Mouse (Mus musculus): ENCODE data around the gene Pacsin2.

The Pacsin2 gene

GRCm38 (mm10) chr15:83450007-83450406, 14.4 kb downstream of the Pacsin2 start:
- DNase-seq = no peak

DNA sequence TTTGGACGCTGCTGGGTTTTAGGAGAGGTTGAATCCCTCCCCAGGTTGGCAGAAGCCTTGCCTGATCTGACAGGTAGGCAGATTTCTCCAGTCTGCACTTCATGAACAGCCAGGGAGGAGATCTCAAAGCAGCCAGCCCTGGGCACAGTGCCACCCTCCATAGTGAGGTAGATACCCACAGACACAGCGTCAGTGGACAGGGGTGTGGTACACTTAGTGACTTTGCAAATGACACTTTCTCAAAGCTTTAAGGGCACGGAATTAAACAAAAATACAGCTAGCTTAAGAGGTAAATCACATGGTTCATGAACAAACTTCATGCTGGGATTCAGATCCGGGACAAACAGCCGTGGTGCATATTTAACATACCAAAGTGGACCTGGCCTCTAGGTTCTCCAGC, 15.8 kb downstream of the Pacsin2 start:
- DNase-seq = no peak

GRCm38 (mm10) chr15:83447791-83448544, 16.4 kb downstream of the Pacsin2 start:
- no peak for DNase-seq

DNA sequence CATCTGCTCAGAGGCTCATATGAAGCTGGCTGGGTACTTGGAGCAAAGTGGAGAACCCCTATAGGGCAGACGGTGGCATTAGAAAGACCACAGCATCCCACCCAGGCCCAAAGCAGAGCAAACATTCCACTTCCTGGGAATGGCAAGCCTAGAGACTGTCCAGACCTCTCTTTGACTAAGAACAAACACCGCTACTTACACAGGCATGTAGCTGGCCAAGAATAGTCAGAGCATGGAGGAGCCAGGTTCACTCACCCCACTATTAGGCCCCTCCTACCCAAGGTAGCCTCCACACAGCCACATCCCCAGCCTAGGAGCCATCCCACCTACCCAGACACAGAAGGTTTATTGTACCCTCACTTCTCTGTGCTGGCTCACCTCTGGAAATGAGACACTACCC, 18.5 kb downstream of the Pacsin2 start:
- no peak for DNase-seq

DNA sequence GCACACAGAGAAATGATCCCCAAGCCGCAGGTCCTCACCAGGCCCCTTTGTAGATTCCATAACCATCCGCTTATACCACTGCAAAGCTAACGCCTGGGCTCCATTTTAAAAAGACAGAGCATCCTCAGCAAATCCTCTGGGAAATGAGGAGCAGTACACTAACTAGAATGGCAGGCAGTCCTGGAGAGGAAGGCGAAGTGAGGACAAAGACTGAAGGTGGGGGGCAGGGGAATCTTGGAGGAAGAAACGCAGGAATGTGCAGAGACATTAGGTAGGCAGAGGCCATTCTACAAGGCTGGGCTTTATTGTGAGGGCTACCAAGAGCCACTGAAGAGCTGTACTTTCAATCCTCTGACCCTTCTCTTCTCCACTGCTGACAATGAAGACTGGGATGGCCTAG, 19.0 kb downstream of the Pacsin2 start:
- DNase-seq = no peak

DNA sequence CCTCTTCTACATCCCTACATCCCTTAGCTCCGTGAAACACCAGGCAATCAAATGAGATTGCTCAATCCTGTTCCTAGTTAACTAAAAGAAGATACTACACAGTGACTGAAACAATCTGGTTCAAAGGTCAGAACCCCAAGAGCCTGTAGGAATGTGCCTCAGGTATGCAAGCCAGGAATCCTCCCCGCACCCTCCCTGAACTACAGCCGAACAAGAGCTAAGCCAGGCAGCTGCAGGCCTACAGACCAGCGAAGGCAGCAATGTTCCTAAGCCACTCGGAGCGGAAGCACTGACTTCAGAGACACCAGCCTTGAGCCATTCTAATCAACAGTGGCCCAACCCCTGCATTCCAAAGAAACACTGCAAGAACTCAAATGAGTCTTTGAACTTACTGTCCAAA, 20.0 kb downstream of the Pacsin2 start:
- DNase-seq = peak; percentile 86

DNA sequence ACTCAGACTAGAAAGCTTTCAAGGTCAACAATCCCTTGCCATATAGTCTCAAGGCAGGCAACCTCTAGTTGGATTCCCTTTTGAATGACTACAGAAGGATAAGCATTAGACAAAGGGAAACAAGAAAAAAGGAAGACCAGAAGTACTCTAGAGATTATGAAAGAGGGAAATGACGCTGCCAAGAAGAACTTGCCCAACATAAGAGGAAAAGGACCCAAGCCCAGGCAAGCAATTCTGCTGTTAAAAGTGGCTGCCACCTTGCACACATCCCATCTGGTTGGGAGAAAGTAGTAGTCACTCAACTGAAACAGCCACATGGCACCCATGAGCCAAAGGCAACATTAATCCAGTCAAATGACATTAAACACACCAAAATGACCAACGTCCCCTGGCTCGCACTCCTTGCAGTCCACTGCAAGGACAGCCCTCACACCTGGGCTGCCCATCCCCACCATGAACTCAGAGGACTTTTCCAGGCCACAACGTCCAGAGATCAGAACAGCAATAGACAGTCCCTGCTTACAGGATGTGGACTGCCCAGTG, 21.8 kb downstream of the Pacsin2 start:
- peak; percentile 57 for DNase-seq

DNA sequence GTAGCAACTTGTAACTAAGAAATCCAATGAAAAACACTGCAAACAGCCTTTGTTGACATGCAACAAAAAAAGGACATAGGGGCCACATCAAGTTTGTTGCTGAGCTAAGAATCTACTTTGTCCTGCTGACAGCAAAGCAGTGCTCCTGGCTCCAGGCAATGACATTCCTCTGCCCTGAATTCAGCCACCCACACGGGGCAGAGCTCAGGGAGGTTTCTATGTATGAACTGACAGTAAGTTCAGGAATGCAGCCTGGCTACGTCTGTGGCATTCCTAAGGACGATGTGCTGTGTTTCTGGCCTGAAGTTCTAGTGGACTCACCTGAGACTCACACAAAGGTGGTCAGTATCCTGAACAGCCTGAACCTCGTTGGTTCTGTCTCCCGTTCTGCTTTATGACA, 23.7 kb downstream of the Pacsin2 start:
- no peak for DNase-seq

- no peak for DNase-seq
Measured at GRCm38 (mm10) chr15:83436541-83436940, 27.9 kb downstream of the Pacsin2 start.

GRCm38 (mm10) chr15:83435324-83436090, 28.9 kb downstream of the Pacsin2 start:
- no peak for DNase-seq

DNA sequence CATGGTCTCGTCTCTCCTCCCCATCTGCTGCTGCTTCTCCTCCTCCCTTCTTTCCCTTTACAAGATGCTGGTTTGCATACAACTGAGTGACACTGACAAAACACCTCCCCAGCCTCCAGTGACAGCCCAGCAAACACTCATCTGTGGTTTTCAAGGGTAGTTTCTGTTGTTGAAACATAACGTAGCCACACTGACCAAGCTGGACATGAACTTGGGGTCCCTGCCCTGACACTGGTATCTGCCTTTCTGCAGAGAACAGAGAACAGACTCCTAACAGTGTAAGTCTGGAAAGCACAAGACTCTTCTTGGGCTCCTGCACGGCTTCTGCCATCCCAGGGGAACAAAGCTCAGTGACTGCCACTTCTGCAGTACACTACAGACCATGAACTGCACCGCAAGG, 29.7 kb downstream of the Pacsin2 start:
- no peak for DNase-seq

GRCm38 (mm10) chr15:83433344-83433743, 31.1 kb downstream of the Pacsin2 start:
- DNase-seq = no peak

GRCm38 (mm10) chr15:83432231-83433031, 32.0 kb downstream of the Pacsin2 start:
- peak; percentile 87 for DNase-seq

DNA sequence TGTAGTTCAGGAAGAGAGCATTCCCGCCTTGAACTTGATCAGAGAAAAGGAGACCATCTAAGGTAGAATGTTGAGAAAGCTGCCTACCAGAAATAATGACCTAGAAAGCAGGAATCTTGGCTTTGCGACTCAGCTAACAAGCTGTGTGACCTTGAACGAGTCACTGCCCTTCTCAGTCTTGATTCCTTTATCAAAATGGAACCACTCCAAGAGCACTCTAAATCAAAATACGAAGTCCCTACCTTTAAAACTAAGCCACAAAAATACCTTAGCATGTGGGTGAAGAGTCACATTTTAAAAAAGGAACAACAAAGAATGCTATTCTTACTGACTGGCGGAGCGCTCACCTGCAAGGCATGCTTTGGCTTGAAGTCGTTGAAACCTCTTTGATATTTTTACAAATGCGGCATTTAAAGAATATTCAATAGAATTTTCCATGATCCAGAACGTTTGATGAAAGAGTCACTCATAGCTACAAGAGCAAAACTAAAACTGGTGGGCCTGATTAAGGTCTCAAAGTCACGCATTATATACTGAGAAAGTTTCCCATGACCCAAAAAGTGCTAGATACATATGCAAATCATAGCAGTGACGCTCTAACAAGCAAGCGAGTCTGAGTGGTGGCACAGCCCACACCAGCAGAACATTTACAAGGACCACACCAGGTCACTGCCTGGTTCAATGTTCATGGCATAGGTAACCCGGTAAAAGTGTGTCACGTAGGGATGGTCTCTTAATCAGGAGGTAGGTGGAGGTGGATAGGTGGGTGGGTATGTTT, 33.2 kb downstream of the Pacsin2 start:
- DNase-seq = no peak

GRCm38 (mm10) chr15:83430419-83430818, 34.0 kb downstream of the Pacsin2 start:
- no peak for DNase-seq

GRCm38 (mm10) chr15:83428586-83428985, 35.8 kb downstream of the Pacsin2 start:
- DNase-seq = no peak

- no peak for DNase-seq
Measured at GRCm38 (mm10) chr15:83427294-83428163, 36.9 kb downstream of the Pacsin2 start.

- DNase-seq = no peak
Measured at GRCm38 (mm10) chr15:83425794-83426193, 38.6 kb downstream of the Pacsin2 start.

DNA sequence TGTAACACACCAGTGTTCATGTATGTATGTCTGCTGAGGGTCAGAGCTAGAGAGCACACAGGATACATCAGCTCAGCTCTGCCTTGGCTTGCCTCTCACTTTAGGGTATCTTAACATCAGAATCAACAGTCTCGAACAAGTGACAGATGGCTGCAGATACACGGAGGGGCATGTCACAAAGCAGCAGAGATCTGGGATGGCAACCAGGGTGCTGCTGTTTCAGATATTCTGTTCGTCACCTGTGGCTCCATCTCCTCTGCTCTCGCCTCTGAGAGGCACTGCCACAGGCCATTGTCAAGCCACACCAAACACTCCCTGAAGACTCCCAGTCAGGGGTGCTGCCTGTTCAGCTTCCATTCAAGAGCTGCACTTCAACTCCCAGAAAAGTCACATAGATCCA, 39.1 kb downstream of the Pacsin2 start:
- DNase-seq = no peak

DNA sequence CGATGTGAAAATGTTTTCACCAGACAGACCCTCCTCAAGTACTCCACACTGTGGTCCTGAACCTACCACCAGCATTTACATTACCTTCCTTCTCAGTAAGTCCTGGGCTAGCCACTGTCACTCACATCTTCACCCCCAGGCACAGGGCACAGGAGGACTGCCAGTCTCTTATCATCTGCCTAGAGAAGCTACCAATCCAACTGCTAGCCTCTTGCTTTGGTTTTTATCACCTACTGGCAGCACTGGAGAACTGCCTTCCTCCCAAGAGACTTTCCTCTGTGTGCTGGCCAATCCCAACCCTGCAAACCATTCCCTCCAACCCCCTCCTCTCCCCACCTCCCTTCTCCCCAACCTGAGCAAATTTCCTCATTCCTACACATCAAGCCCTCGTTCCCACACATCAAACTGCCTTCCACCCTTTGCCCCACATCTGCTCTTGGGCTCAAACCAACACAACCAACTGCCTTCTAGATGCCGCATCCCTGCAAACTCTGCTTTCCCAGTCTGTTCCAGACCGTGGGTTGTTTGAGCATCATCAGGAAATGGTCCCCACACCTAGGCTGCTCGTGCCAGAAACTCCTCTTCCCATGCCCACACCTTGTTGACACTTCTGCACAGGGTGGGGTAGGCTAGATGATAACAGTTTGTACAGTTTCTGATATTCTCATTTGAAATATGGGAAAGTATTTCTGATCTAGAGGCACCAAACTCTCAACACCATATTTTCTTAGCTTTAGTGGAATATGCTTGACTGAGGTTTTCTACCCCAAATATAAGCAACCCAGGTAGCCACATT, 40.6 kb downstream of the Pacsin2 start:
- no peak for DNase-seq

Data from kidney, adult 11 months (tissue).